Mouse (Mus musculus): ENCODE measurements around the gene Nfkbiz.

Gene Nfkbiz

DNA sequence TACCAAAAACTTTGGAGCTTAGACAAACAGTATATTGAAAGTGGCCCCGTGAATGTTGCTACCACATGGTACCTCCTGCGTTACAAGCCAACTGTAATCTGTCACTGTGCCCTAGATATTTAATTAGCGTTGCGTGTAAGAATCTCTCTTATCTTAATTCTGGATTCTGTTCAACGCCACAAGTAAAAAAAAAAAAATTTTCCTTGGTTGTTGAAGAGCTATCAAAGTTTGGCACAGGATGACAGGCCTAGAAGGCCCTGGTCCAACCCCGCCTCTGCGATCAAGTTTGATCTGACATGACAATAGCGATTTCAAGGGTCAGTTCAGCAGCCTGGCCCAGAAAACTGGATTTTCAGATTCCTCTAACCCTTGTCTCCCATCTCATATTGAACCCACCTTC is 6.1 kb downstream of the Nfkbiz start:
- CTCF ChIA-PET = interaction anchor here (1.1 kb wide), 1 partner anchor 23 kb away, joined by 9 read pairs; no protein-coding TSS in a partner anchor

DNA sequence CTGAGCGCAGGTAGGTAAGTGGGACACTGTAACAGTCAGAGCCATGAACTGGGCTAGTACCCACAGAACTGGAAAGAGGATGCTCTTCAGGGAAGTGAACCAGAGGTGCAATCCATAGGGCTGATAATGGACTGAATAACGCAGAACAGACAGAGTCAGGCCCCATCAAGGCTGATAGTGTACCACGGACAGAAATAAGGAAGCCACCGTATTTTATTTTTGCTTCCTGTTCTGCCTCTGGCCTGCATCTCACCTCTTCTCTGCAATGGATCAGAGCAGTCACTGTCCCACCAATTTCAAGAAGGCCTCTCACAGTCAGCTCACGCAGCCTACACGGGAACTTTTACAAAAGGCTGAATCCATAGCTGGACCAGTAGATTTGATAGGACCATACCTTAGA is 6.7 kb downstream of the Nfkbiz start:
- CTCF ChIA-PET = interaction anchor here (1.1 kb wide), 1 partner anchor 23 kb away, joined by 9 read pairs; no protein-coding TSS in a partner anchor

GRCm38 (mm10) chr16:55831451-55831850 is 7.2 kb downstream of the Nfkbiz start:
- CTCF ChIA-PET = no interaction called here

- CTCF ChIA-PET = no interaction called here
These were observed 15.1 kb downstream of the Nfkbiz start for GRCm38 (mm10) chr16:55823398-55824155.

DNA sequence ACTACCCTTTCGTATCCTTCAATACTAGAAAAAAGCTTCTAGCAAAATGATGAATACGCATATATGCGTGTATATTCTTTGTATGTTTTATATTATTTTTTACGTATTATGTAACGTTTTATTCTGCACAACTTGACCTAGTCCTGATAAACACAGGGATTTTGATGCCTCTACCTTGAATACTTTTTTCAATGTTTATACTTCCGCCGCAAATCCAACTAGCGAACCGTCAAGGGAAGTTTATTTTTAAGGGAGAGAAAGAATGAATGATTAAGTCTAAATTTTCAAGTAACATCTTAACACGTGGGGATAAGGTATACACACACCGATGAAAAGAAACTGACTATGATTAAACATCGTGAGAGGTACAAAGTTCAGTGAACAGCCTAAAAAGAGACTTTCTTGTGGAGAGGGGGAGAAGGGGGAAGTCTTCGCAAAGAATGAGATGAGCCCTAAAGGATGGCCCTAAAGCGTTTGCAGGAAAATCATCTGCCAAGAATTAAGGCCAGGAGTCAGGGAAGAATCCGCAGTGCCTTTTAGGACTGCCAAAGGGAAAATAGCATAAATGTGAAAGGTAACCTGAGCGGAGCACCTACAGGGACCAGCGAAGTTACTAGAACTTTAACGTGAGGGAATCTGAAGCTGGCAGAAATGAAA is 15.8 kb downstream of the Nfkbiz start:
- CTCF ChIA-PET = interaction anchor here (0.6 to 1.2 kb wide), 2 partner anchors 11 to 51 kb away, joined by 3 to 12 read pairs; no protein-coding TSS in a partner anchor

- CTCF ChIA-PET = interaction anchor here (0.6 to 1.2 kb wide), 2 partner anchors 12 to 52 kb away, joined by 3 to 12 read pairs; no protein-coding TSS in a partner anchor
These were observed 16.5 kb downstream of the Nfkbiz start for GRCm38 (mm10) chr16:55821997-55822740.

- CTCF ChIA-PET = interaction anchor here (0.6 to 1.2 kb wide), 2 partner anchors 12 to 252 kb away, joined by 4 to 12 read pairs; no protein-coding TSS in a partner anchor
These were observed 17.1 kb downstream of the Nfkbiz start for GRCm38 (mm10) chr16:55821571-55821981.

GRCm38 (mm10) chr16:55820916-55821570 is 17.7 kb downstream of the Nfkbiz start:
- CTCF ChIA-PET = interaction anchor here (0.6 kb wide), 2 partner anchors 10 to 252 kb away, joined by 3 to 4 read pairs; no protein-coding TSS in a partner anchor

- CTCF ChIA-PET = interaction anchor here (0.6 kb wide), 1 partner anchor 9 kb away, joined by 3 read pairs; no protein-coding TSS in a partner anchor
These were observed 18.4 kb downstream of the Nfkbiz start for GRCm38 (mm10) chr16:55820161-55820915.

GRCm38 (mm10) chr16:55819186-55819861 is 19.4 kb downstream of the Nfkbiz start:
- CTCF ChIA-PET = interaction anchor here (0.7 kb wide), 1 partner anchor 66 kb away, joined by 3 read pairs; no protein-coding TSS in a partner anchor

DNA sequence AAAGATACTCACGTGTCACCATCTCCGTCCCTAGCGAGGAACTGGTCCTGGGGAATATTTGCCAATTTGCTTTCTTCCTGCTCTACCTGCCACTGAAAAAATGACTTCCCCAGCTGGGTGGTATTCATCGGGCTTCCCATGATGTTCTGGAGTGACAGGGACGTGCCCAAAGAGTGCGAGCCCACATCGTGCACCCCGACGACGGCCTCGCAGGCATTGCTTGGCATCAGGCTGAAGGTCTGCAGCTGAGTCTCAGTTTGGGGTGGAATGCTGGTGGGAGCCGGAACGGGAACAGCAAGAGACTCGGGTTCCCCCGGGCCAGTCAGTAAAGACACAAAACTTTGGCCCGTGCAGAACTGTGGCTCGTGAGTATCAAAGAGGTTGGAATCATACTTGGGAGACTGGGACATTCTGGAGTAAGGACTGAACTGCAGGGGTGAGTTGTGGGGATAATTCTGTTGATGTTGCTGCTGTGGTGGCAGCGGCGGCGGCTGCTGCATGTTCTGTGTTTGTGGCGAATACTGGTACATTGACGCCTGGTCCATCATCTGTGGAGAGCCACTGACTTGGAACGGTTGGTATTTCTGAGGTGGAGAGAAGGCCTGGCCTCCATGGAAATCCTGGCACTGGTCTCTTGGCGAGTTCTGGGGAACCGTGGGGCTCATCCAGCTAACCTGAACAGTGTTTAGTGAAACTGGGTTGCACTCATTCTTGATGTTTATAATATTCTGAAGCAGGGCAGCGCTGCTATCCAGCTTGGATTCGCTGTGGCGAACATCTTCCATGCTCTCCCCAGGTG is 20.8 kb downstream of the Nfkbiz start:
- CTCF ChIA-PET = no interaction called here

- CTCF ChIA-PET = no interaction called here
These were observed 22.3 kb downstream of the Nfkbiz start for GRCm38 (mm10) chr16:55816202-55816941.

DNA sequence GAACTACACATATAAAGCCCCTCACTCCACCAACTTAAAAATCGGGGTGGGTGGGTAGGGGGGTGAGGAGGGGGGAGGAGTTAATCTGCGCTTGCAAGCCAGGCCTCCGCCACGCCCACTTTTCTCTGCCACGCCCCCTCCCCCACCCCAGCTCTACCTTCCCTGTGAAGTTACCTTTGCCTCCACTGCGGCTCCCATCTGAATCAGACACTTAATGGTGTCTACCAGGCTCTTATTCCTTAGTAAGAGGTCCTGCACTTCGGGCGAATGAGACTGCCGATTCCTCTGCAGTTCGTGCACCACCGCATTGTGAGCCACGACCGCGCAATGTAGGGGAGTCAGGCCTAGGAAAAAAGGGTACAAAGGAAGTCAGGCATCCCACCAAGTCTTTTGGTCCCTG is 23.2 kb downstream of the Nfkbiz start:
- CTCF ChIA-PET = interaction anchor here (0.6 kb wide), 1 partner anchor 18 kb away, joined by 3 read pairs; no protein-coding TSS in a partner anchor

DNA sequence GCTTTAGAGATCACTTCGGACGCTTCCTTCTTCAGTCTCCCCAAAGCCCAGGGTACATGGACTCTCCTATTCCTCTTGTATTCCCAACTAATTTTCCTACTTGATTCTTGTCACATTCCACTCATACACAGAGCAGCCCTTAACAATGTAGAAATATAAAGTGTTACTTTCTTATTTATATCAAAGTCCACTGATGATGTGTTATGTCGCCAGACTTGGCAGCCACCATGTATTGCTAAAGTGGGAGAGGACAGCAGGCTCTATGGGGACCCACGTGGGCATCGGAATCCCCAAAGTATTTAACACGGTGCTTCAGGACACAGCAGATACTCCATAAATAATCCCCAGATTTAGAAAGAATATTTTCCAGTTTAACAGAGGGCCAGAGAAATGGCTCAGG is 24.0 kb downstream of the Nfkbiz start:
- CTCF ChIA-PET = interaction anchor here (0.6 kb wide), 1 partner anchor 17 kb away, joined by 3 read pairs; no protein-coding TSS in a partner anchor

GRCm38 (mm10) chr16:55813916-55814315 is 24.8 kb downstream of the Nfkbiz start:
- CTCF ChIA-PET = no interaction called here

GRCm38 (mm10) chr16:55811792-55812191 is 26.9 kb downstream of the Nfkbiz start:
- CTCF ChIA-PET = interaction anchor here (1.1 kb wide), 1 partner anchor 9 kb away, joined by 3 read pairs; no protein-coding TSS in a partner anchor

DNA sequence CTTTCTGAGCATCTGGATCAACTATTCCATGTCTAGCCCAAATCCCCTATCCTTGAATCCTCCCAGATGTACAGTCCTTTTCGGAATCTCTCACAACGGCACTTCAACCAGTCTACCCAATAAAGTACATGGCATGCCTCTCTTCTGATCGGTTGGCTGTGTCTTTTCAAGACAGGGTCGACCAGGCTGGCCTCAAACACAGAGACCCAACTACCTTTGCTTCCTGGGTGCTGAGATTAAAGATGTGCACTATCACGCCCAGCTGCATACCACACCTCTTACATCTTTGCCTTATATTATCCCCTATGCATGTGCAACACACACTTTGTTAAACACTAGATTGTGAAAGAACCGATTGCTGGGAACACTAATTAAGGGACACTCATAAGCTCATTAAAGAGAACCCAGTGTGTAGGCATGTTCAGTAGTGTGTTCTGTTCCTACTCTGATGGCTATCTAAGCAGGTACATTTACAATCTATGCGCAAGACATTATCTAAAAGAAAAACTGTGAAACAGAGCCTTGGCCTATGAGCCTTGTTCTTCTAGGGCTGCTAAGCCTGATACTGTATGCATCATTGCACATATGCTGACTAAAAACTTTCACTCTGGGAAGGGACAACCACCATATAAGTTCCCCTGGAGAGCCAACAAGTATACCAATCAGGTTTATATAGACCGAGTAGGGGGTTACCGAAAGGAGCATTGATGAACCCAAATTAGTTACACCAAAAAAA is 28.8 kb downstream of the Nfkbiz start:
- CTCF ChIA-PET = interaction anchor here (0.5 to 0.6 kb wide), 2 partner anchors 17 to 23 kb away, joined by 6 to 9 read pairs; no protein-coding TSS in a partner anchor
